Mouse (Mus musculus): ENCODE data around the gene Gk. TPM values are rescaled to one million over a fixed set of nuclear protein-coding genes. Genes with fewer than 3 reads are reported as not detected.

The Gk gene
- polyA plus RNA-seq, 1 experiment from 2014 or later: 52.6 TPM

Other genes starting within 250 kb of the Gk start
- gene Tab3, start 202.8 kb downstream of the Gk start, polyA plus RNA-seq (2015; fragmentation: Nextera tagmentation; extraction: Ambion mirVana): 4.0 and 4.4 TPM in 2 replicates
- gene 5430427O19Rik, start 93.5 kb upstream of the Gk start, polyA plus RNA-seq (2015; fragmentation: Nextera tagmentation; extraction: Ambion mirVana): 0.07 and 0.15 TPM in 2 replicates